Mouse (Mus musculus) brain, embryonic 14.5 days (tissue): ENCODE results near the gene Wdfy2. TPM values are rescaled to one million over a fixed set of nuclear protein-coding genes. Genes with fewer than 3 reads are reported as not detected.

Source experiments
- DNase-seq: peaks from one replicate; pipeline ENCODE4 v3.0.0-alpha.2; 2011; ENCODE audit warnings: low read depth
- CTCF ChIP-seq: fragments of 200-500 bp; IDR thresholded peaks from 2 replicates; pipeline ENCODE4 v1.5.1; 2012; ENCODE audit warnings: inconsistent platforms, mild to moderate bottlenecking, moderate library complexity, borderline replicate concordance; ENCODE audit not compliant: insufficient read depth, insufficient read length; ENCODE audit errors: extremely low read depth
- POLR2A ChIP-seq: fragments of 200-500 bp; IDR thresholded peaks from 2 replicates; pipeline ENCODE4 v1.6.1; 2012; ENCODE audit warnings: mild to moderate bottlenecking, inconsistent platforms, borderline replicate concordance; ENCODE audit not compliant: poor library complexity, insufficient read depth, insufficient read length, severe bottlenecking; ENCODE audit errors: extremely low read depth
- polyA plus RNA-seq: library from polyadenylated mRNA; depleted of rRNA; stranded (reverse); fragments of >200 nt; gene quantifications from 2 replicates; pipeline ENCODE4 v1.2.3, GENCODE M21; 2012; rRNA removed

The Wdfy2 gene
- polyA plus RNA-seq, 1 experiment: 15.4 TPM

DNA sequence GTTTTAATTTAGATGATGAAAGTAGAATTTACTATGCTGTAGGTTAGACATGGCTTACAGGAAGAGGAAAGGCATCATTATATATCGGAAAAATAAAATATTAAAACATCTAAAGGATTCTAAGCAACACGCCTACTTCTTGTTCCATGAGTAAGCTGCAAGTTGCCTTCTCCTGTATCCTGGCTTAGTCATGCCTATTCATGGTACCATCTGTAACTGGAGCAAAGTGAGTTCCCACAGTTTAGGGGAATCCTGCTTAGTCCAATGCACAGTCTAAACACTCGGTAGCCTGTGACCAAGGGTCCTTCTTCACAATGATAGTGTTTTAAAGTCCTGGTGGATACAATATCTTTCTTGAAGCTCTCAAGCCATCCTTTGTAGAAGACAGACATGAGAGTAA lies 109.3 kb downstream of the Wdfy2 start:
- no peak for DNase-seq
- no peak for TF ChIP-seq POLR2A
- no peak for TF ChIP-seq CTCF

DNA sequence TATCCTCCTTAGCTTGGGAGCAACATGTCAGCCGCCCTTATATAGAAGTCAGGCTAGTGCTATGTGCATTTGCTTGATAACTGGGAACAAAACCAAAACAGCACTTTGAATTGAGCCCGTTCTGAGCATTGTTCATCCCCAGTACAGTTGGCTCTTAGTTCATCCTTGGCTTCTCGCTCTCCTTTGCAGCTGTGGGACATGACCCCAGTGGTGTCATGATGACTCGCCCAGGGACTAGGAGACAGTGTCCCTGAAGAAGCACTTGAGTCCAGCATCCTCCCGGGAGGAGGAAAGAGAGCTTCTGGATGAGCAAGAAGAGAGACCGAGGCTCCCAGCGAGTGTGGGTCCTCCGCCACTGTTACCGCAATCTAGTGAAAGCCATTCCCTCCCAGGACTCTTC lies 118.6 kb downstream of the Wdfy2 start:
- TF ChIP-seq POLR2A: no peak
- TF ChIP-seq CTCF: no peak

DNA sequence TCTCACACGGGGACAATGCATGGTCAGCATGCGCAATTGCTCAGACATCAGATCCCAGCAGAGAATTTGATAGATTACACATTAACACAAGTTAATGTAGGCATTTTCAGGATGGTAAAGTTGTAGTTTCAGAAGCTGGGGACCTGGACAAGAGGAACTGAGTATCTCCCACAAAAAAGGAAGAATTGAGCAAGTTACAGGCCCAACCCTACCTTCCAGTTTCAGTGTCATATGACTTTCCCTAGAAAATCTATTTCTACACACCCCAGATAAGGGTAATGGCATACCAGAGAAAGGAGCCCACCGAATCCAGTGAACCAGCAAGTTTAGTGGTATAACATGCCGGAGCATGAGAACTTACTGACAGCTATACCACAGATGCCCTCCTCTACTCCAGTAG lies 126.2 kb downstream of the Wdfy2 start:
- no peak for TF ChIP-seq CTCF
- DNase-seq: no peak

More for the DNA sequence above, 118.6 kb downstream of the Wdfy2 start:
- no peak for DNase-seq

DNA sequence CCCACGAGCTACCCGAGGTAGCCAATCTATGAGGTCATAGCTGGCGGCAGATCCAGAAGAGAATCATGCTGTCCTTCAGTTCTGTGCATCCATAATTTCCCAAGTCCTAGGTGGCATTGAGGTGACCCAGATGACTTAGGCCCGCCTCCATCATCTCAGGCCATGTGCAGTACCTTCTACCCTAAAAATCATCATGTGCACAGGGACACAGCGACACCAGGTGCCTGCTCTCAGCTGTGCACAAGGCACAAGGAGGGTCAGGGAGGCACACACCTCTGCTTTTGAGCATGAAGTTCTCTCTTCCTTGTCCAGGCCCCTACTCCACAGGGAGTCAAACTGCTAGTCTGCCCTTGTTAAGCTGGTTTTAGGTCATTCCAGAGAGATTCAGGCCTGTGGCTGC lies 127.9 kb downstream of the Wdfy2 start:
- TF ChIP-seq CTCF: peak; percentile 9; the same call in 1 of the 2 replicates
- TF ChIP-seq POLR2A: no peak
- no peak for DNase-seq

DNA sequence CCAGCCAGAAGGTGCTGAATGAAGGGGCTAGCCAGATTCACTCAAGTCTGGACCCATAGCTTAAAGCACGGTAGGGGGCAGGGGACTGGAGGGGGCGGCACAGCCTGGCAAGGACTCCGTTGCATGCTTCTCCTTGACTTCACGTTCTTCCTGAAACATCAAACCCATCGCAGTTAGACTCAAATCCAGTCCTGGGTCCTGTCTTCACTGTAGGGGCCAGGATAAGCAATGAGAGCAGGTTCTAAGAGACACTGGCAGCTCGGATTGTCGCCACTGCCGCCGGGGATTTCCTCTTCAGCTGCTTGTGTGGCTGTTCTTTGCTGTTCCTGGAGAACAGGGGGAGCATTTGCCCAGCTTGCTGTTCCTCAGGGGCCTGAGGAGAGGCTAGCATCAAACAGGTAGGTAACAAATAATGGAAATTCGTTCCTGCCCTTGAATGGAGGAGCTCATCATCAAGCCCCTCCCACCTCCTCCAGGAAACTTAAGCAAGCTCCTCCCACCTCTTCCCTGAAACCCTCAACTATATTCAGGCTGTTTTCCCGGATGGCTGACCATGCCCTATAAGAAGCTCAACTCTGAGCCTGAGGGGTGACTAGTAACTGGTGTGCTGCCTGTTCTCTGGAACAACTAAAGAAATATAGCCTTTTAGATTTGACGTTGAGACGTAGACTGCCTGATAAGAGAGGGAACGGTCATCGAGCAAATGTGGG lies 128.5 kb downstream of the Wdfy2 start:
- DNase-seq: peak; percentile 50
- TF ChIP-seq CTCF: no peak
- no peak for TF ChIP-seq POLR2A

DNA sequence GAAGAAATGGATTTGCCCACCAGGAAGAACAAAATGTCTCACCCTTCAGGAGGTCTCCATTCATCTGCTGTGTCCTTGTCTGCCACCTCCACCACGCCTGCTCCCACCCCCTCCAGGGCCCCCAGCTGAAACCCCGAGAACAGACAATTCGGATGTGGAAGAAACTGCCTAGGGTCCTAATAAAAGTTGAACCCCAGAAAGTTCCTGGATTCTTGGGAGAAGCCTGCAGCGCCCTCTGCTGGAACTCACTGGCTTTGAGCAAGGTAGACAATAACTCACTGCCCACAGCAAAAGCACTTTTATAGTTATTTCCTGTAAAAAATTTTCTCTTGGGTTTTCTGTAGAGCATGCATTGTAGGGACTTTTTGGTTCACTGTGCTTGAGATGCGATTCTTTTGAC lies 137.6 kb downstream of the Wdfy2 start:
- TF ChIP-seq POLR2A: no peak
- peak; percentile 71; the same call in 1 of the 2 replicates for TF ChIP-seq CTCF
- peak; percentile 61 for DNase-seq

DNA sequence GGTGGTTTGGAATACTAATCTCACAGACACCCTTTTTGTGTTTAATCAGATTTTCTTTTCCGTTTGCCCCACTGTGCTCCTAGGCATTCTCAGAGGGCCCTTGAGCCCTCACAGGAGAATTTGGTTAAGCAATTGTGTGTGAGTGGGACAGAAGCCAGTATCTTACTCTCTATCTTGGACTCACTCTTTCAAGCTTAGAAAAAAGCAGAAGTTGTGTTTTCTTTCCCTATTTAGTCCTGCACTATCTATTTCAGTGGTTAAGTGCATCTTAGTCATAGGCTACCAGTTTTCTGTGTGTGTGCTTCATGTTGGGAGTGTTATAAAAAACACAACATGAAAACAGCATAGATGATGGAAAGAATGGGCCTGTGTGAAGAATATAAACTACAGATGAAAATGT lies 142.3 kb downstream of the Wdfy2 start:
- TF ChIP-seq POLR2A (no peak), CTCF (no peak)
- no peak for DNase-seq

DNA sequence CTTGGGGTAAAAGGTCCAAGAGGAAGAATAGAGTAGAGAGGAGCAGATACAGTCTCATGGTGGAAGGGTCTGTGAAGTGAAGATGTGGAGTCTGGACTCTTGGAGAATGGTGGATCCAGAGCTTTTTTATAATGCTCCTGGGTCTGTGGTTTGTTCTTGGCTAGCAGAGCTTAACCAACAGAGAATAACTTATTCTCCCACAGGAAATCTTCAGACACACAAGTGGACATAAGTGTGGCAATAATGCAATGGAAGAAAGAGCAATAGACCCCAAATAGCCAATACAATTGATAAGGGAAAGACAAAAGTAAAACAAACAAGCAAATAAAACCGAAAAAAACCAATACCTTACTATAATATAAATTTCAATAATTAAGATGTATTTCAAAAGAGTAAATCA lies 146.9 kb downstream of the Wdfy2 start, which contains the start of gene Defb48:
Gene Defb48 (minus strand): TSS at position 101 of the 400 bp plus-strand sequence.
- TF ChIP-seq CTCF (no peak), POLR2A (no peak)
- no peak for DNase-seq

DNA sequence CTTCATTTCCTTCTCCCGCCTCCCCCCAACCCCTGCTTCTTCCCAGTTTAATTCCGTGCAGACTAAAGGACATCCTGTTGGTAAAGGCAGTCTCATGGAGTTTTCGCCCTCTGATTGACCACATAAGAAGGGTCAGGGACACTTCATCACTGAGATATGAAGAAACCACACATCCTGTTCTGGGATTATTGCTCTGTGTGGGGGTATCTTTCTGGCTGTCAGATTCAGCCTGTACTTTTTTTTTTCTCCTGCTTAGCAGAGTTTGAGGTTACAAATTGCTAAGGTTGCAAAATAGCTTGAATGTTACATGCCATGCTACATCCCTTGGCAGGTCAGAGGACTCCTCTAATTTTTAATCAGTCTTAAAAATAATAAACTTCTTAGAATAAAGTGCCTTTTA lies 153.8 kb downstream of the Wdfy2 start:
- TF ChIP-seq CTCF: no peak
- TF ChIP-seq POLR2A: no peak
- DNase-seq: no peak

DNA sequence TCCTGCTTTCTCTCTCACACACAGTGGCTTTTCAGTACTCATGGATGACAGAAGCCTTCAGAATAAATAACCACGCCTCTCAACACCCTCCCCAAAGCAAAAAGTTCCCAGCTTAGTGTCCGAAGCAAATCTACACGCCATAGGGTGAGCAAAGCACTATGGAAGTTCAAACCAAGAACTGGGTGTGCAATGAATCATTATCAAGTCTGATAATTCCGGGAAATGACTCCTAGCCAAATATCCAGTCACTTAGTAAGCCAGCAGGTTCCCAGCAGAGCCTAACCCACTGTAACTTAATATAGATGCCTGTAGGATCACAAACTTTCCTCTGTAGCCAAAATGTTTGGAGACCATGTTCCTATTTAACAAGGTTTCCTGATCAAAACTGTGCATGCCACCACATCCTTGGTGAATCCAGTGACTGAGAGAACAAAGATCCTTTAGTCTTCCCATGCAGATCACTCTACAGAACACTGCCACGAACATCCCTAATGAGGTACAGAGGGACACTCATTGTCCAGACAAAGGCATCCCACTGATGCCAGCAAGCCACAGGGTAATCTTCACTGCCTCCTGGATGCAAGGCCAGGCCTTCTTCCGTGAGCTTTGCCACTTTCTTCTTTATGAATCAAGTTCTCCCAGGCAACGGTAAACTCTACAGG lies 154.5 kb downstream of the Wdfy2 start:
- TF ChIP-seq POLR2A: no peak
- no peak for TF ChIP-seq CTCF
- DNase-seq: no peak

DNA sequence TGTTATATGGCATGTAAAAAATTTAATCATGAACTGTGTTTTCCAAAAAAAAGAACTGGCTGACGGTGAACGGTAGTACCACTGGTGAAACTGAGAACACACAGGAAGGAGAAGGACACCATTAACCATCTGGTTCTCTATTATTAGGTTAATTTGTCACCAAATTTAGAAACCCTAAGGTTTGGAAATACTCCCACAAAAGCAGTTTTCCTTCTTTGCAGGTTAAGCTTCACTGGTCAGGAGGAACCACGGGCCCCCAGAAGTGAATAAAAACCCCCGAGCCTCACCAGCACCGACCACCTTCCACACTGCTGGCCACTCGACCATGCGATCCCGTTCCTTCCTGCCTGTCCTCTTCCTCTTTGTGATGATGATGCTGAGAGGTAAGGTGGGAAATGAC lies 160.3 kb downstream of the Wdfy2 start, which contains the start of gene Defb47:
Gene Defb47 (plus strand): TSS at position 301 of the 400 bp plus-strand sequence.
- TF ChIP-seq CTCF: no peak
- no peak for TF ChIP-seq POLR2A

DNA sequence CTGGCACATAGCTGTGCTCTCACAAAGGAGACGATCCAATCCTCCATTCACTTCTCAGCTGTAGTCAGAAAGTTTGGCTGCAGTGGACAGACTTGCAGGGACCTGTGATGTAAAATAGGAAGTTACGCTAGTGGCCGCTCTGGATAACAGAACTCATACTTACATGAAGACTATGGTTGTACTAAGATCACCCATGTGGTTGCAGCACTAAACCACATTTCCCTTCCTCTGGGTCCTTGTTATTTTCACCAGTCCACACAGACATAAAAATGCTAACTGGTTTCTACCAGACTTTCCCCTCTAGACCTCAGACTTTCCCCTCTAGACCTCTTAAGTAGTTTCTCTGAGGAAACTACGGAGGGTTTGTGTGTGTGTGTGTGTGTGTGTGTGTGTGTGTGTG lies 161.5 kb downstream of the Wdfy2 start:
- TF ChIP-seq POLR2A (no peak), CTCF (no peak)
- no peak for DNase-seq

More for the DNA sequence above, 160.3 kb downstream of the Wdfy2 start, which contains the start of gene Defb47:
- no peak for DNase-seq

DNA sequence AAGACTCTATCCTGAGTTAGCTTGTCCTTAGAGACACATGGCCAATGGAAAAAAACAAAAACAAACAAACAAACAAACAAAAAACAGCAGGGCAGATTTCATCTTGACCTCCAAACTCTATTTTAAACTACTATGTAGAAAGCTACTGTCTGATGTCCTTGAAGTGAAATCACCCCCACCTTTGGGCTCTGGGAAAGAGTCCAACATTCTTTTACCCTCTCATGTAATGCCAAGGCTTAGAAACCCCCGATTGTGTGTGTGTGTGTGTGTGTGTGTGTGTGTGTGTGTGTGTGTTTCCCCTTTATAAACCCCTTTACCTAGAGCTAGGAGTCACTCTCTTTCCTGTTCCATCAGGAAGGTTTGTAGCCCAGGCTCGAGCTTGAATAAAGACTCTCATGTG lies 165.1 kb downstream of the Wdfy2 start:
- DNase-seq: peak; percentile 22
- TF ChIP-seq POLR2A: no peak
- no peak for TF ChIP-seq CTCF

Other genes with a start within 250 kb of the Wdfy2 start
- gene Serpine3, start 174.0 kb upstream of the Wdfy2 start, polyA plus RNA-seq: 0.11 TPM in 1 of 2 replicates, not detected in the other
- gene Ints6, start 76.5 kb upstream of the Wdfy2 start, polyA plus RNA-seq: 14.0 and 17.4 TPM in 2 replicates
- not detected in 2 replicates for gene Defb48, start 146.8 kb downstream of the Wdfy2 start, polyA plus RNA-seq
- not detected in 2 replicates for gene Defb47, start 160.4 kb downstream of the Wdfy2 start, polyA plus RNA-seq
- not detected in 2 replicates for gene Defb43, start 174.1 kb downstream of the Wdfy2 start, polyA plus RNA-seq
- 0.39 TPM in 1 of 2 replicates, not detected in the other for gene Defb42, start 209.3 kb downstream of the Wdfy2 start, polyA plus RNA-seq
- gene Defb30, start 212.3 kb downstream of the Wdfy2 start, polyA plus RNA-seq: not detected in 2 replicates